Mouse (Mus musculus) large intestine, adult 2 months (tissue): ENCODE results near the gene Parva. TPM values are rescaled to one million over a fixed set of nuclear protein-coding genes. Genes with fewer than 3 reads are reported as not detected.

Experiments
- DNase-seq: peaks from one replicate; pipeline ENCODE4 v3.0.0-alpha.2; 2012; ENCODE audit warnings: low read depth, low spot score
- WGBS: fragments of 180-500 bp; shearing (Covaris S2); methylation state at CpG from one replicate; pipeline ENCODE4 v1.1.7; 2018; 5-methylcytosine and 5-hydroxymethylcytosine counted together
- polyA plus RNA-seq: library from polyadenylated mRNA; depleted of rRNA; stranded (reverse); fragments of >200 nt; gene quantifications from 2 replicates; pipeline ENCODE4 v1.2.3, GENCODE M21; 2012

Gene Parva
- polyA plus RNA-seq, 1 experiment = 33.1 TPM

DNA sequence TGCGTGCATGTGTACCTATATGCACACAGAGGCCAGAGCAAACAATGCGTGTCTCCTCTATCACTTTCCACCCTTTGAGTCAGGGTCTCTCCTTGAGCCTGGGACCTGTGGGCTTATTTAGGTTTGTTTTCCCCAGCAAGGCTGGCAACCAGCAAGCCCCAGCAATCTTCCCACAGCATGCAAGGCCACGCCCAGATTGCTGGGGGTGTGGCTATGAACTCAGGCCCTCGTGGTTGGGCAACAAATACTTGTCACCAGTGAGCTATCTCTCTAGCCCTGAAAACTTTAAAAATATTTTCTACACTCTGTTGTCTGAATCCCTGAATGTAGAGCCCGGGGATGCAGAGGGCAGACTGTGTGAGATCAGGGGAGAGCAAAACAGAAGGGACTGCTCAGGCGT is 154.3 kb downstream of the Parva start:
- WGBS = 70% methylated on average over 6 of the region's 6 CpGs
- no peak for DNase-seq

DNA sequence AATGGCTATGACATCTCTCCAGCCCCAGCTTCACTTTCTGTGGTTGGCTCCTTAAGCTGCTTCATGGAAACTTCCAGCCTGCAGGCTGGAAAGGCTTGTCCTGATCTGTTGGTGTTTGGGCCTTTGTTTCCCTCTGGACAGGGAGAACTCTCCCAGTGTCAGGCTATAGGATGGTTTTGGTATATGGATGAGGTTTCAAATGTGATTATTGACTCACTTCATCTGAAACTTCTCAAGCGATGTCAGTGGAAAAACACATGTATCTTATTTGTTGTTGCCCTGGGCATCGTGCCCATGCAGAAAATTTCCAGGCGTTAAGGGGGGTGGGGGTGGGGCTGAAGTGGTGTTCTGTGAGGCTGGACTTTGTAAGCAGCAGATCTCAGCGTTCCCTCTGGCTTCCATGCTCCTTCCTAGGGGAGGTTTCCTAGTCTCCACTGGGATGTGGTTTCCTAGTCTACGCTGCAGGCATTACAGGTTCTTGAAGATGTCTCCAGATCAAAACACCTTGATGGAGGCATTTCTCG is 155.6 kb downstream of the Parva start:
- DNase-seq = no peak
- WGBS = 60% methylated on average over 6 of the region's 6 CpGs

DNA sequence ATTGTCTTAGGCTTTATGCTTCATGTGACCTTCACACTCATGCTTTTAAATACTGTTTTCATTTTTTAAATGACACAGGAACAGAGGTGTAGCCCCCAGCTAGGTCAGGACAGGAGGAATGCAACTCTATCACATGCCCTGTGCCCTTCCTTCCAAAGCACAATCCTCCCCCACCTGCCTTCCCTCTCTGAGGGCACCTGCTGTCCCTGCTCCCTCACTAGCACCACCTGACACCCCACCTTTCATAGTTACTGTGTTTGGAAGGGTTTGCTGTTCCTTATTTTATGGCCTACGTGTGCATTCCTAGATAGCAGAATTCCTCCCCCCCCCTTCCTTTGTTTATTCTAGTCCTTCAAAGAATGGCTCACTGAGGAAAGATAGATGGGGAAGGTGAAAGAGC is 160.1 kb downstream of the Parva start:
- no peak for DNase-seq
- WGBS = 23% methylated on average over 1 of the region's 1 CpGs

DNA sequence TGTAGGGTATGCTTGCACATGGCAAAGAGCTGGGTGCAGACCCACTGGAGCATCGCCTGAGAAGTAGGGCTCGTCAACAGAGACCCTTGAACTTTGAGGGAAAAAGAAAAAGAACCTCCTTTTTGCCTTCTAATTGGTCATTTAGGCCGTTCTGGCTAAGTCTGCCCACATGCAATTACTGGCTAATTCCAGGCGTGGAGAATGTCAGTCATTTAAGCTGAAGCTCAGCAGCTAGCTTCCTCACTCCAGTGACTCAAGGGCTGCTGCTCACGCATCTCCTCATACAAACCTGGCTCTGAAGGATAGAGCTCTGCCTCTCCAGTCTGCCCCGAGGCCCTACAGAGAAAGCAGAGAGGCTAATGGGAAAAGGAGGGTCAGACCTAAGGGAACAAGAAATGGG is 162.2 kb downstream of the Parva start:
- WGBS = 88% methylated on average over 6 of the region's 6 CpGs
- DNase-seq = no peak

DNA sequence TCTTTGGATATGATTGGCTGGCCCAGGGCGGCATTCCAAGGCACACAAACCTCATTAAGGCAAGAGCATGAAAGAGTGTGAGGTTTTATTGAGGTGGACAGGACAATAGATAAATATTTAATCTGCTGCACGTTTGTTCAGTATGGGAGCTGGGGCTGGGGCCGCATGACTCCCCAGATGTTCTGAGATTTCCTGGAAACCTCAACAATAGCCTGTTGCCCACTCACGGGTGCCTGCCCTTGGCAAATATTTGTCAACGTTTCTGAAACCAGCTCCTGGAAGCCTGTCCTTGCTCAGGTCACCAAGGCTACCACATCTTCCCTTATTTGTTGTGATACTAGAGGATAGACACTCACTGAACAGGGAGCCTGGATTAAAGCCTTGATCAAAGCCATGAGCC is 166.3 kb downstream of the Parva start:
- 13% methylated on average over 5 of the region's 5 CpGs for WGBS
- peak; percentile 13 for DNase-seq

DNA sequence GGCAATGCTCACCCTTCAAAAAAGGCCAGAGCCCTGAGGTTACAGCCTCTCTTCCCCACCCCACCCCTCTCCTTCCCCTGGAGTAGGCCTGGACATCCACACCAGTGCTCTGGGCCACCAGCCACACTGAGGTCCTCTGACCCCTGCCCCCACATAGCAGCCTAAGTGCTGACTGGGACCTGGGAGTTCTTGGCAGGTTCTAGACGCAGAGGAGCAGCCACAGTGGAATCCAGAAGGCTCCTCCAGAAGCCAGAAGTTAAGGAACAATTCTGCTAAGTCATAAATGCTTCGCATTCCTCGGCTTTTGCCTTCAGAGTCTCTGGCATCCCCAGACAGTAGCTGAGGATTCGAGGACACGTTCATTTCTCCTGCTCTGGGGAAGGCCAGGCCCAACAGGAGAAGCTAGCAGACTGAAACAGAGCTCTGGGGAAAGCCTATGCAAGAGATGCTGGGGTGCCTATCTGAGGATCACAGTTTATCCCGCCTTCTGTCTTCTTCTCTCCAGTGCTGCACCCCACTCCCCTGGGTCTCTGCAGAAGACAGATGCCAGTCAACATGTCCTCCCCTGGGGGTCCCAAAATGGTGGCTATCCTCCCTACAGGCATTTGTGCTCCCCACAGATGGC is 168.0 kb downstream of the Parva start:
- 53% methylated on average over 6 of the region's 6 CpGs for WGBS
- no peak for DNase-seq

DNA sequence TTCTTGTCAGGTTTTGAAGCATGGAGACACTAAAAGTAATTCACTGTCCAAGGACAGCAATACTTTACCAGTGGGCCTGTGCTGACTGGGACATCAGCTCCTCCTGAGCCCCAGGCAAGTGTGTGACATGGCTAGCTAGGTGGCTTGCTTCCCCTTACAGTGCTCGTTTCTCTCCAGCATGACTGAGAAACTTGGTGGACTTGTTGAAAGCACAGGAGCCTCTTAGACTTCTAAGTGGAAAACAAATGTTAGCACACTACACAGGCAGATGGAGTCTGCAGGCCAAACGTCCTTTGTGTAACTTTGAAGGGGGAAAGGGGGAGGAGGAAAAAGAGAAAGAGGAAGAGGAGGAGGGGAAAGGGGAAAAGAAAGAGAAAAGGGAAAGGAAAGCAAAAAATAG is 172.3 kb downstream of the Parva start:
- no peak for DNase-seq
- 28% methylated on average over 2 of the region's 2 CpGs for WGBS

DNA sequence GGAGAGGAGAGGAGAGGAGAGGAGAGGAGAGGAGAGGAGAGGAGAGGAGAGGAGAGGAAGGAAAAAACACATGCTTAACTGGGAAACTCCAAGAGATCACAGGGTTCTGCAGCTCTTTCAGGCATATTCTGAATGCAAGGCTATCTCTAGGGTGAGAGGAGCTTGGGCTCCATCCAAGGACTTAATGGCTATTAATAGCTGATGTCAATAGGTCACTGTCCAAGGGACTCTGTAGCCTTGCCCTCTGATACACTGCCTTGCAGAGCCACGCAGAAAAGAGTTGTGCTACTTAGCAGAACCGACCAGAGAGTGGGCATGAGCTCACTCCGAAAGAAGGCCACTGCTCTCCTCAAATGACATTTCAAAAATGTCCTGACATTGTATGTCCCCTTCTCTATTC is 172.9 kb downstream of the Parva start:
- WGBS = 78% methylated on average over 3 of the region's 3 CpGs
- DNase-seq = no peak

DNA sequence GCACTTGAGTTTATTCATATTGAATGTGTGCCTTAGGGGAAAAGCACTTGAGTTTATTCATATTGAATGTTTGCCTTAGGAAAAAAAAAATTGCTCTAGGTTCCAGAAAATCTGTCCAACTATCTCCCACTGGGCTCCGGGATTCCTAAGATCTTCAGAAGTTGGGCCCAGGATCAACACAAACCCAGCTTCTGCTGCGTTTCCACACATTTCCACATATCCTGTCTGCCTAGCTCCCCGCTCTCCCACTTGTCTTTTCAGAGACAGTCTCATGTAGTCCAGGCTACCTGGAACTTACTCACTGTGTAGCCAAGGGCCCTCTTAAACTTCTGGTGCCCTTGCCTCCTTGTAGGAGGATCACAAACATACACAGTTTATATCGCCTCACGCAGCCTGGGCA is 175.7 kb downstream of the Parva start:
- DNase-seq = no peak
- 80% methylated on average over 5 of the region's 5 CpGs for WGBS

DNA sequence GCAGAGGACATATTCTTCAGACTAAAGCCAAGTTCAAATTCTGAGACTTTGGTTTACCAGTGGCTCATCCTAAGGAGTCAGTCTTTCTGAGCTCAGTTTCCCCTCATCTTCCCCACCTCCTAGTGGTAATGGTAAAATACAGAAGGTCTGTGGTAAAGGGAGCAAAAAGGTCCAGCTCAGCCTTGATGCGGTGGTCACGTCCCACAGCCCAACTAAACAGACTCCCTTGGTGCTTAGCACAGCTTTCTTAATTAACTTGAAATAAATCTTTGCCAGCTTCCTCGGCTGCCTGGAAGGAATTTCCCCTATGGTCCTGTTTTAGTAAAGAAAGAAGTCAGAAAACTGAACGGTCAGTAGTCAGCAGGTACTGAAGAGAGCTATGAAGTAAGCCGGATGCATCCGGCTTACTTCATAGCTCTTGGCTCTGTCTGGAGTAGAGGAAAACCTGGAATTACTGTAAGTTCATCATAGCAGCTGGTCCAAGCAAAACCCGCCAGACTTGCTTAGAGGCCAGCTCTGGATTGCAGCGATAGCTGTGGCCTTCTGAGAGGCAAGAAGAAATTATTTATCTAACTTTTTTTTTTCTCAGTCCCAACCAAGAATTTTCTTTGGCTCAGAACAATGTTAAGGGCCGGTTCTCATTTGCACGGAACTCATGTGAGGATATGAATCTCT is 176.3 kb downstream of the Parva start:
- 68% methylated on average over 10 of the region's 10 CpGs for WGBS
- no peak for DNase-seq

DNA sequence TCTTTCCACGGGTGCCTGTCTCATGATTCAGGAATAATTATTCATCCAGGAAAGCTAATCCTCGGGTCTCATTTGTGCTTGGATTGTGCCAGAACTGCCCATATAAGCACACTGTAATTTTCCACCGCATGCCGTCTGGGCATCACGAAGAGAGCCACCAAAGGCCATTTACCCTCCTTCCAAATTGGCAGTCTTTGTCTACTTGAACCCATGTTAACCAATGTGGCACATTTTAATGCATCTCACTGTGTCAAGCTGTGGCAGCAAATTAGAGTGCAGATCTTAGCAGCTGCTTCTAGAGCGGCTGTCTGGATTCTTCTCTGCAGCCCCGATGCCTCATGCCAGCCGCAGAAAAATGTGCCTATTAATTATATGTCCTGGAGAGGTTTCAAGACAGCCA is 176.9 kb downstream of the Parva start:
- DNase-seq = no peak
- 75% methylated on average over 8 of the region's 8 CpGs for WGBS

DNA sequence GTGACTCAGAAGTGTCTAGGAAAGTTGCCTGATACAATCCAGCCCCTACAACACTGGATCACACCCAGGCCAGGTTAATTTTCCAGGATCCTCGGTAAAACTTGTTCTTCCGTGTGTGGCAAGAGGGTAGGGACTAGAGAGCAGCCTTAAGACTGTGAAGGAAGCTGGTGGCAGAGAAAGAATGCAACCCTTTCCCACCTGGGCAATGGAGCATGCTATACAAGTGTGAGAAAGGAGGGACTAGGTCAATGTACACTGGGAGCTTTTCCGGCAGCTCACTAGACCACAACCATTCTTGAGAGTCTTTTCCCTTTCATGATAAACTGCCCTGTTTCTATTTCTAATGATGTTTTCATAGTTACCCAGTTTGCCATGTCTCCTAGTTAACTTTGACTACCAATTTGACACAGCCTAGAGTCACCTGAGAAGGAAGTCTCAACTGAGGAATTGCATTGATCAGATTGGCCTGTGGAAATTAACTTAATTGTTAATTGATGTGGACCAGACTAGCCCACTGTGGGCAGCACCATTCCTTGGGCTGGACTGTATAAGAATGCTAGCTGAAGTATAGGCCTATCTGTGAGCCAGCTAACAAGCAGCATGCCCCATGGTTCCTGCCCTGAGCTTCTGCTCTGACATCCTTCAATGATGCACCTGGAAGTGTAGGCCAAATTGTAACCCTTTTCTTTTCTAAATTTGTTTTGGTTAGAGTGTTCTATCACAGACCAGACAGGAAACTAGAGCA is 186.9 kb downstream of the Parva start:
- WGBS = 65% methylated on average over 3 of the region's 3 CpGs
- no peak for DNase-seq

DNA sequence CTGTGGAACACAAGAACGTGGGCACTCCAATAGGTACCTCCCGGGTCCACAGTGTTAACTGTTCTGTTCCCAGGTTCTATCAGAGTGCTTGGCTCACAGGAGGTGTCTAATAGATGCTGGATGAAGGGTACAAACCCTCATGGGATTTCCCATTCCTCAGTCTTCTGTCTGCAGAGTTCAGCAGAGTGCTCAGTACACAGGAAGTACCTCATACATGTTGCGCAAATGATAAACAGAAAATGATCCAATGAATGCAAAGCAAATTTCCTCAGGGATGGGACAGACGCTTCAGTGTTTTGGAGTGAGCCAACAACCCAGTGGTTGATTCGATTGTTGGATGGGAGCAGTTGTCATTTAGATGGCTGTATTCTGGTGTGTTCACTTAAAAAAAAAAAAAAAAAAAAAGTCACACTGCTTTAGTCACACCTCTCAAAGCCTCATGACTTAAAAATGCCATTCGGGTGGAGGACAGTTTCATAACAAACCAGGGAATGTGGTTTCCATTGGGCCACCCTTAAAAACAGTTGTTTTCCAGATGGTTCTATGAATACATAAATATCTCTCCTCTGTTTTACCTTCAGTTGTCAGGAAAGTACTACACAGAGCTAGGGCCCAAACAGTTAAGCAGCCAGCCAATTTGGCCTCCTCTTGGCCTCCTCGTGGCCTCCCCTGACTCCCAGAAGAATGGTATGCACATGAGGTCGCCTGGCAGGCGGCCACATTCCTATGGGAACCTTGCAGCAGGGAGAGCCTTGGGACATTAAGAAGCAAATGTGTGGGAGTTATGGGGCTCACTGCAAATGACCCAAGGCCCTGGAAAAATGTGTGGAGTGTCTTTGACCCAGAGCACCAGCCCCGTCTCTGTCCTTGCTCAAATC is 187.7 kb downstream of the Parva start:
- WGBS = 60% methylated on average over 10 of the region's 10 CpGs

DNA sequence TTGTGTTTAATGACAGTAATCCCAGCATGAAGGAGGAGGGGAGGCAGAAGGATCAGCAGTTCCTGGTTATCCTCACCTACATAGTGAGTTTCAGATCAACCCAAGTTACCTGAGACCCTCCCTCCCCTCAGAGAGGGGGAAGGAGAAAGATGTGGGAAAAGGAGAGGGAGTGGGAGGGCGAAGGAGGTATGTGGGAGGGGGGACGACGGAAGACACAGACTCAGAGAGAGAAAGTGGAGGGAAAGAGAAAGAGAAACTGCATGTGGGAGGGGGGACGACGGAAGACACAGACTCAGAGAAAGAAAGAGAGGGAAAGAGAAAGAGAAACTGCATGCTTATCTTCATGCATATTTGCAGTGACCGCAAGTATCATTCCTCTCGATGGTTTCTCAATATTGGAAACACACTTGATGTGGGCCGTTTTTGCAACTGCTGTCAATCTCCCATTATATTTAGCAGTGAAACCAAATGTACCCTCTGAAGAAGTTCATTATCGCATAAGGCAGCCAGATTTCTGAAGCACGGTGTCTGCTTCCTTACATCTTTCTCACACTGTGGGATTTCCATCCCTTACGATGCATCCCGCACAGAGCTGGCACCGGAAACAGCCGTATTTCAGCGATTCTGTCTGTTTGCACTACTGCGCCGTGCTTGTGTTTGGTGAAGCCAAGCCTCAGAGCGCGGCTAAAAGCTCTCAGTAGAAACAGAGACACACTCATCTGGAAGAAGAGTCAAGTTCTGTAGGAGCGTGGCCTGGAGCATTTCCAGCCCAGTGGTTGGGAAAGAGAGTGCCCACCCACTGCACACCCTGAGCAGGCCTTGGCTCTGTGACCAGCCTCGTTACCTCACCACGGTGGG is 193.2 kb downstream of the Parva start:
- DNase-seq = no peak
- 40% methylated on average over 22 of the region's 22 CpGs for WGBS

More for the DNA sequence above, 187.7 kb downstream of the Parva start:
- no peak for DNase-seq

DNA sequence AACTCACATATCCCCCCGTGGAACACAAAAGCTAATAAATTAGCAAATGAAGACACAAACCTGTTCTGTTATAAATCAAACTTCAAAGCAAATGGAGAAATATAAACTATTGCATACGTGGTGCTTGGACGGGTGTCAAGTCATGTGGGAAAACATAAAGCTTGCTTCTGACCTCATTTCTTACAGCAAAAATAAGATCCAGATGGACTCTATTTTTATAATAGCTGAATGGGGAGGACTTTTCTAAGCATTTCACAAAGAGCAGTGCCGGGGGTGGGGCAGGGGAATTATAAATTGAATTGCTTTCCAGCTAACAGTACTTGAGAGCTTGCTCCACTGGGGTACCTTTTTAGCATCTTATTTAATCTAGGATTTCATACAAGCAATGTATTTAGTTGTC is 200.2 kb downstream of the Parva start:
- WGBS = 51% methylated on average over 4 of the region's 4 CpGs
- no peak for DNase-seq

DNA sequence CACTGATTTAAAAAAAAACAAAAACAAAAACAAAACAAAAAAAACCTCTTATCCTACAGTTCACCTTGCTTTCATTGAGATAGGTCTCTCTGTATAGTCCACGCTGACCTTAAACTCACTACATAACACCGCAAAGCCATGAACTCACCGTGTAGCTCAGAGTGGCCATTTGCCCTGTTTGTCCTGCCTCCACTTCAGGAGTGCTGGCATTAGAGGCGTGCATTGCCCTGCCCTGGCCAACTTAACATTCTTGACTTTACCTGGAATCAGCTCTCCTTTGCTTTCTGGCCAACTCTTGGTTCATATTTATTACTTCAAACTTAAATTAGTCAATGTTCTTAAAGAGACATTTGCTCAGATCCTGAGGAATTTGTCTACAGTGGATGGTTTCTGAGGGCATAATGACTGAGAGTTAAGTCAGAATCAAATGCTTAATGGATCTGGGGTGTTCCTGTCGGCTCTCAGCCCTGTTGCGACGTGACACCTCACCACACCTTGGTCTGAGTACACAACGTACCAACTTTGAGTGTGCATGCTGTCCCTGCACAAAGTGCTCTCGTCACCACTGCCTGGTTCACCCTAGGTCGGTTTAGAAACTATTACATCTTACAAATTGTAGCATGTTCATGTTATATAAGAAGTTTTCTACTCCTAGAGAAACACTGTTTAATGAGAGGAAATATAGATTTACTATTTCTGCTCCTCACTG is 207.4 kb downstream of the Parva start:
- WGBS = 88% methylated on average over 10 of the region's 10 CpGs
- no peak for DNase-seq

DNA sequence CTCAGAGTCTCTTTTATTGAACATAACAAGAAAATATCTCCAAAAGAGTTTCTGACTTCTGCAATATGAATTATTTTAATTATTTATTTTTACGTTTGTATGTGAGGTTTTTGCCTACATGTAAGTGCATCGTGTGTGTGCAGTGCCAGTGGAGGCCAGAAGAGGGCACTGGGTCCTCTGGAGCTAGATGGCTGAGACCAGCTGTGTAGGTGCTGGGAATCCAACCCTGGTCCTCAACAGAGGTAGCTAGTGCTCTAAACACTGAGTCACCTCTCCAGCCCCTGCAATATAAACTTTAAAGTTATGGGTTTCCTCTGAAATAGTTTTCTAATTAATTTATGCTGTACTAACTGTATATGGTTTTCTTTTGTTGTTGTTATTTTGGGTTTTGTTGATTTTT is 208.6 kb downstream of the Parva start:
- WGBS = 97% methylated on average over 2 of the region's 2 CpGs
- no peak for DNase-seq
